Mouse (Mus musculus): ENCODE results near the gene Otud1. TPM values are rescaled to one million over a fixed set of nuclear protein-coding genes. Genes with fewer than 3 reads are reported as not detected.

Otud1 gene
- polyA plus RNA-seq, 1 experiment from 2014 or later: 3.5 TPM

- peak overlapping the region; percentile 62 for H3K4me3 ChIP-seq (ENCODE audit: inconsistent target)
- H3K79me2 ChIP-seq (ENCODE audit: inconsistent target): peaks cover 24% of the 10 kb centered on the region
- 7% methylated on average over 39 of the region's 49 CpGs for WGBS (ENCODE audit: missing documents)
- no peaks in the 10 kb centered on the region for H3K36me3 ChIP-seq (ENCODE audit: inconsistent target)
- H3K27ac ChIP-seq: no peak overlapping the region
Measured at GRCm38 (mm10) chr2:19658661-19659384, 1.3 kb downstream of the Otud1 start.

GRCm38 (mm10) chr2:19660875-19661274 is 3.3 kb downstream of the Otud1 start:
- H3K4me3 ChIP-seq (ENCODE audit: inconsistent target): no peak overlapping the region
- H3K27ac ChIP-seq: no peak overlapping the region
- no peaks in the 10 kb centered on the region for H3K36me3 ChIP-seq (ENCODE audit: inconsistent target)
- peaks cover 24% of the 10 kb centered on the region for H3K79me2 ChIP-seq (ENCODE audit: inconsistent target)

GRCm38 (mm10) chr2:19663146-19663848 is 5.7 kb downstream of the Otud1 start:
- 88% methylated on average over 4 of the region's 4 CpGs for WGBS (ENCODE audit: missing documents)
- Histone ChIP-seq H3K4me3 (ENCODE audit: inconsistent target) (no peak overlapping the region), H3K27ac (no peak overlapping the region), H3K79me2 (ENCODE audit: inconsistent target) (peaks cover 24% of the 10 kb centered on the region), H3K36me3 (ENCODE audit: inconsistent target) (no peaks in the 10 kb centered on the region)

- Histone ChIP-seq H3K4me3 (ENCODE audit: inconsistent target) (no peak overlapping the region), H3K27ac (no peak overlapping the region), H3K36me3 (ENCODE audit: inconsistent target) (no peaks in the 10 kb centered on the region), H3K79me2 (ENCODE audit: inconsistent target) (peaks cover 20% of the 10 kb centered on the region)
- WGBS (ENCODE audit: missing documents): 98% methylated on average over 6 of the region's 6 CpGs
Measured at GRCm38 (mm10) chr2:19664147-19664546, 6.6 kb downstream of the Otud1 start.

GRCm38 (mm10) chr2:19664555-19665475 is 7.3 kb downstream of the Otud1 start:
- 87% methylated on average over 7 of the region's 7 CpGs for WGBS (ENCODE audit: missing documents)
- Histone ChIP-seq H3K36me3 (ENCODE audit: inconsistent target) (no peaks in the 10 kb centered on the region), H3K4me3 (ENCODE audit: inconsistent target) (no peak overlapping the region), H3K79me2 (ENCODE audit: inconsistent target) (peaks cover 13% of the 10 kb centered on the region), H3K27ac (no peak overlapping the region)

- H3K36me3 ChIP-seq (ENCODE audit: inconsistent target): no peaks in the 10 kb centered on the region
- H3K79me2 ChIP-seq (ENCODE audit: inconsistent target): peaks cover 3% of the 10 kb centered on the region; the same call in 1 of the 2 replicates
- no peak overlapping the region for H3K4me3 ChIP-seq (ENCODE audit: inconsistent target)
- 5% methylated on average over 3 of the region's 3 CpGs for whole genome bisulfite sequencing (ENCODE audit: missing documents)
- no peak overlapping the region for H3K27ac ChIP-seq
Measured at GRCm38 (mm10) chr2:19665841-19666240, 8.3 kb downstream of the Otud1 start.

GRCm38 (mm10) chr2:19670851-19671688 is 13.5 kb downstream of the Otud1 start:
- no peak overlapping the region for H3K27ac ChIP-seq
- H3K36me3 ChIP-seq (ENCODE audit: inconsistent target): no peaks in the 10 kb centered on the region
- no peak overlapping the region for H3K4me3 ChIP-seq (ENCODE audit: inconsistent target)
- no peaks in the 10 kb centered on the region for H3K79me2 ChIP-seq (ENCODE audit: inconsistent target)
- WGBS (ENCODE audit: missing documents): 90% methylated on average over 13 of the region's 13 CpGs

- Histone ChIP-seq H3K27ac (no peak overlapping the region), H3K79me2 (ENCODE audit: inconsistent target) (no peaks in the 10 kb centered on the region), H3K4me3 (ENCODE audit: inconsistent target) (no peak overlapping the region), H3K36me3 (ENCODE audit: inconsistent target) (no peaks in the 10 kb centered on the region)
- WGBS (ENCODE audit: missing documents): 53% methylated on average over 3 of the region's 3 CpGs
Measured at GRCm38 (mm10) chr2:19682997-19683396, 25.4 kb downstream of the Otud1 start.

GRCm38 (mm10) chr2:19685489-19686147 is 28.1 kb downstream of the Otud1 start:
- no peaks in the 10 kb centered on the region for H3K36me3 ChIP-seq (ENCODE audit: inconsistent target)
- H3K79me2 ChIP-seq (ENCODE audit: inconsistent target): no peaks in the 10 kb centered on the region
- H3K27ac ChIP-seq: no peak overlapping the region
- no peak overlapping the region for H3K4me3 ChIP-seq (ENCODE audit: inconsistent target)
- WGBS (ENCODE audit: missing documents): 73% methylated on average over 14 of the region's 14 CpGs

- no peaks in the 10 kb centered on the region for H3K36me3 ChIP-seq (ENCODE audit: inconsistent target)
- H3K27ac ChIP-seq: no peak overlapping the region
- H3K79me2 ChIP-seq (ENCODE audit: inconsistent target): no peaks in the 10 kb centered on the region
- no peak overlapping the region for H3K4me3 ChIP-seq (ENCODE audit: inconsistent target)
- WGBS (ENCODE audit: missing documents): 89% methylated on average over 14 of the region's 14 CpGs
Measured at GRCm38 (mm10) chr2:19690094-19690493, 32.5 kb downstream of the Otud1 start.

- WGBS (ENCODE audit: missing documents): 97% methylated on average over 4 of the region's 4 CpGs
- no peak overlapping the region for H3K27ac ChIP-seq
- no peak overlapping the region for H3K4me3 ChIP-seq (ENCODE audit: inconsistent target)
- H3K36me3 ChIP-seq (ENCODE audit: inconsistent target): no peaks in the 10 kb centered on the region
- no peaks in the 10 kb centered on the region for H3K79me2 ChIP-seq (ENCODE audit: inconsistent target)
Measured at GRCm38 (mm10) chr2:19699573-19700295, 42.2 kb downstream of the Otud1 start.

- no peaks in the 10 kb centered on the region for H3K36me3 ChIP-seq (ENCODE audit: inconsistent target)
- no peaks in the 10 kb centered on the region for H3K79me2 ChIP-seq (ENCODE audit: inconsistent target)
- WGBS (ENCODE audit: missing documents): 88% methylated on average over 3 of the region's 3 CpGs
- no peak overlapping the region for H3K27ac ChIP-seq
- no peak overlapping the region for H3K4me3 ChIP-seq (ENCODE audit: inconsistent target)
Measured at GRCm38 (mm10) chr2:19701386-19701785, 43.8 kb downstream of the Otud1 start.

- Histone ChIP-seq H3K4me3 (ENCODE audit: inconsistent target) (no peak overlapping the region), H3K36me3 (ENCODE audit: inconsistent target) (no peaks in the 10 kb centered on the region), H3K27ac (no peak overlapping the region), H3K79me2 (ENCODE audit: inconsistent target) (no peaks in the 10 kb centered on the region)
Measured at GRCm38 (mm10) chr2:19703020-19703613, 45.6 kb downstream of the Otud1 start.
